Mouse (Mus musculus): ENCODE data around the gene Acsl5. TPM values are rescaled to one million over a fixed set of nuclear protein-coding genes. Genes with fewer than 3 reads are reported as not detected.

Gene Acsl5
- polyA plus RNA-seq, 1 experiment from 2014 or later, result 157 TPM

- Histone ChIP-seq H3K4me3 (replicated peaks) (no peak overlapping the region), H3K36me3 (replicated peaks) (no peaks in the 10 kb centered on the region), H3K9ac (no peak overlapping the region), H3K9me3 (replicated peaks) (no peaks in the 10 kb centered on the region), H3K4me2 (no peak overlapping the region), H3K27ac (replicated peaks) (no peak overlapping the region), H3K4me1 (replicated peaks) (peaks cover 12% of the 10 kb centered on the region), H3K27me3 (0 out of 2 replicates have a peak, but pooled peaks cover 3% of the 10 kb centered on the region)
- no peak for ATAC-seq (ENCODE audit: insufficient read depth)
- 57% methylated on average over 6 of the region's 6 CpGs for WGBS (ENCODE audit: insufficient replicate concordance)
These were observed 11.8 kb upstream of the Acsl5 start for GRCm38 (mm10) chr19:55239766-55240426.

GRCm38 (mm10) chr19:55241186-55241645 is 10.5 kb upstream of the Acsl5 start, which contains the start of gene Gucy2g:
TSS of gene Gucy2g (minus strand) at chr19:55241236.
- H3K27ac ChIP-seq (replicated peaks), result no peak within 1 kb of the TSS

GRCm38 (mm10) chr19:55244791-55245231 is 6.9 kb upstream of the Acsl5 start:
- Histone ChIP-seq H3K36me3 (replicated peaks) (no peaks in the 10 kb centered on the region), H3K9me3 (replicated peaks) (no peaks in the 10 kb centered on the region), H3K4me2 (no peak overlapping the region), H3K4me3 (replicated peaks) (no peak overlapping the region), H3K27ac (replicated peaks) (0 out of 2 replicates have a peak overlapping the region, but pooled peaks have one; percentile 24), H3K27me3 (0 out of 2 replicates have a peak, but pooled peaks cover 3% of the 10 kb centered on the region), H3K9ac (0 out of 2 replicates have a peak overlapping the region, but pooled peaks have one; percentile 0), H3K4me1 (replicated peaks) (peaks cover 24% of the 10 kb centered on the region)
- peak; percentile 70 for ATAC-seq (ENCODE audit: insufficient read depth)
- WGBS (ENCODE audit: insufficient replicate concordance), result 23% methylated on average over 7 of the region's 7 CpGs

More at GRCm38 (mm10) chr19:55241186-55241645, 10.5 kb upstream of the Acsl5 start, which contains the start of gene Gucy2g:
- Histone ChIP-seq H3K36me3 (replicated peaks) (no peaks in the 10 kb centered on the region), H3K9ac (no peak within 1 kb of the TSS), H3K27me3 (0 out of 2 replicates have a peak, but pooled peaks cover 3% of the 10 kb centered on the region), H3K9me3 (replicated peaks) (no peaks in the 10 kb centered on the region), H3K4me2 (no peak within 1 kb of the TSS), H3K4me3 (replicated peaks) (no peak within 1 kb of the TSS), H3K4me1 (replicated peaks) (peaks cover 12% of the 10 kb centered on the region)
- no peak for ATAC-seq (ENCODE audit: insufficient read depth)
- 73% methylated on average over 6 of the region's 6 CpGs for WGBS (ENCODE audit: insufficient replicate concordance)

- peak overlapping the region; percentile 71 for H3K27ac ChIP-seq (replicated peaks)
- H3K9ac ChIP-seq, result peak overlapping the region; percentile 37; the same call in 1 of the 2 replicates
These were observed 4.2 kb upstream of the Acsl5 start for GRCm38 (mm10) chr19:55247563-55247962.

GRCm38 (mm10) chr19:55247991-55248520 is 3.7 kb upstream of the Acsl5 start:
- H3K4me1 ChIP-seq (replicated peaks), result peaks cover 42% of the 10 kb centered on the region
- no peaks in the 10 kb centered on the region for H3K36me3 ChIP-seq (replicated peaks)
- H3K9me3 ChIP-seq (replicated peaks), result no peaks in the 10 kb centered on the region
- peak overlapping the region; percentile 37; the same call in 1 of the 2 replicates for H3K9ac ChIP-seq
- no peaks in the 10 kb centered on the region for H3K27me3 ChIP-seq
- H3K27ac ChIP-seq (replicated peaks), result peak overlapping the region; percentile 71
- ATAC-seq (ENCODE audit: insufficient read depth), result peak; percentile 33; the same call in 1 of the 2 replicates
- peak overlapping the region; percentile 46 for H3K4me2 ChIP-seq
- no peak overlapping the region for H3K4me3 ChIP-seq (replicated peaks)
- WGBS (ENCODE audit: insufficient replicate concordance), result 13% methylated on average over 9 of the region's 9 CpGs

More at GRCm38 (mm10) chr19:55247563-55247962, 4.2 kb upstream of the Acsl5 start:
- H3K27me3 ChIP-seq, result no peaks in the 10 kb centered on the region
- ATAC-seq (ENCODE audit: insufficient read depth), result no peak
- no peaks in the 10 kb centered on the region for H3K36me3 ChIP-seq (replicated peaks)
- H3K4me1 ChIP-seq (replicated peaks), result peaks cover 40% of the 10 kb centered on the region
- H3K4me2 ChIP-seq, result peak overlapping the region; percentile 46; the same call in 1 of the 2 replicates
- no peak overlapping the region for H3K4me3 ChIP-seq (replicated peaks)
- no peaks in the 10 kb centered on the region for H3K9me3 ChIP-seq (replicated peaks)
- WGBS (ENCODE audit: insufficient replicate concordance), result 73% methylated on average over 5 of the region's 5 CpGs

DNA sequence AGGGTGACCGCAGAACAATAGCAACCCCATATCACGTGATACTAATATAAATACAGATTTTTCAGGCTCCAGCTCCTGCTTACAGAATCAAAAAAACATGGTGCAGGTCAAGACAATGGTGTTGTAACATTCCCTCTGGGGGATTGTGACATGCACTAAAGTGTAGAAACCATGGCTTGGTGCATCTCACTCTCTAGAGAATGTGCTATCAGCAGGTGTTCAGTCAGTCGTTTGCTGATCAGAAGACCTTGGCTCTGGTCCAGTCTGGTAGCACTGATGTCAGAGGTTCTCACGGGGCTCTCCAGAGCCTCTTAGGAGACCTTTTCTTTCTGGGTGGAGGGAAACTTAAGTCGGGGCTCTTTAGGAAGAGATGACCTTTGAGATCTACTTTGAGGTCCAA is 1.3 kb upstream of the Acsl5 start:
- ATAC-seq (ENCODE audit: insufficient read depth), result no peak
- Histone ChIP-seq H3K4me3 (replicated peaks) (no peak overlapping the region), H3K9me3 (replicated peaks) (no peaks in the 10 kb centered on the region), H3K36me3 (replicated peaks) (no peaks in the 10 kb centered on the region), H3K27ac (replicated peaks) (no peak overlapping the region), H3K4me2 (no peak overlapping the region), H3K27me3 (no peaks in the 10 kb centered on the region), H3K4me1 (replicated peaks) (peaks cover 53% of the 10 kb centered on the region), H3K9ac (no peak overlapping the region)
- 62% methylated on average over 5 of the region's 5 CpGs for WGBS (ENCODE audit: insufficient replicate concordance)

DNA sequence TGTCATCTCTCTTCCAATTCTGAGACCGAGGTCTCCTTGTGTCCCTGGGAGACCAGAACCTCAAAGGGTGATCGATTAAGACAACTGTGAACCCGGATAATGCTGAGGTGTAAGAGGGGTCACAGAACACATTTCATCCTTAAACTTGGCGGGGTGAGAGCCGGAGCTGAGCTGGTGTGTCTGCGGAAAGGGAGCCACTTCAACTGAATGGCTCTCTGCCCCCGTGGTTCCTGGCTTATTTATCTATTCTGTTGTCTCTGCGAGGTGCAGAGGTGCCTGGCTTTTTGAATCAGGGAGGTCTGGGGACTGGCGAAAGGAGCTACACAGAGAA is 1.5 kb downstream of the Acsl5 start:
- H3K4me2 ChIP-seq, result peak overlapping the region; percentile 88
- peak overlapping the region; percentile 77 for H3K4me3 ChIP-seq (replicated peaks)
- H3K27me3 ChIP-seq, result no peaks in the 10 kb centered on the region
- ATAC-seq (ENCODE audit: insufficient read depth), result no peak
- H3K9ac ChIP-seq, result peak overlapping the region; percentile 84
- H3K27ac ChIP-seq (replicated peaks), result peak overlapping the region; percentile 90
- no peaks in the 10 kb centered on the region for H3K9me3 ChIP-seq (replicated peaks)
- 0% methylated on average over 9 of the region's 9 CpGs for WGBS (ENCODE audit: insufficient replicate concordance)
- peaks cover 66% of the 10 kb centered on the region for H3K4me1 ChIP-seq (replicated peaks)
- 0 out of 2 replicates have a peak, but pooled peaks cover 8% of the 10 kb centered on the region for H3K36me3 ChIP-seq (replicated peaks)

- 0 out of 2 replicates have a peak, but pooled peaks cover 8% of the 10 kb centered on the region for H3K36me3 ChIP-seq (replicated peaks)
- H3K4me2 ChIP-seq, result peak overlapping the region; percentile 88
- no peaks in the 10 kb centered on the region for H3K27me3 ChIP-seq
- ATAC-seq (ENCODE audit: insufficient read depth), result peak; percentile 62
- peaks cover 69% of the 10 kb centered on the region for H3K4me1 ChIP-seq (replicated peaks)
- H3K27ac ChIP-seq (replicated peaks), result peak overlapping the region; percentile 90
- H3K9me3 ChIP-seq (replicated peaks), result no peaks in the 10 kb centered on the region
- H3K4me3 ChIP-seq (replicated peaks), result peak overlapping the region; percentile 77
- H3K9ac ChIP-seq, result peak overlapping the region; percentile 84
- WGBS (ENCODE audit: insufficient replicate concordance), result 0% methylated on average over 32 of the region's 32 CpGs
These were observed 2.1 kb downstream of the Acsl5 start for GRCm38 (mm10) chr19:55253570-55254441.

- ATAC-seq (ENCODE audit: insufficient read depth), result peak; percentile 47
- peak overlapping the region; percentile 77 for H3K4me3 ChIP-seq (replicated peaks)
- peaks cover 77% of the 10 kb centered on the region for H3K4me1 ChIP-seq (replicated peaks)
These were observed 2.8 kb downstream of the Acsl5 start for GRCm38 (mm10) chr19:55254513-55255016.

GRCm38 (mm10) chr19:55256156-55256555 is 4.4 kb downstream of the Acsl5 start:
- no peak overlapping the region for H3K4me2 ChIP-seq
- WGBS (ENCODE audit: insufficient replicate concordance), result 67% methylated on average over 9 of the region's 9 CpGs
- H3K9ac ChIP-seq, result no peak overlapping the region
- no peaks in the 10 kb centered on the region for H3K9me3 ChIP-seq (replicated peaks)
- no peaks in the 10 kb centered on the region for H3K27me3 ChIP-seq
- peak overlapping the region; percentile 6; the same call in 1 of the 2 replicates for H3K27ac ChIP-seq (replicated peaks)
- peaks cover 8% of the 10 kb centered on the region; the same call in 1 of the 2 replicates for H3K36me3 ChIP-seq (replicated peaks)
- H3K4me3 ChIP-seq (replicated peaks), result no peak overlapping the region
- no peak for ATAC-seq (ENCODE audit: insufficient read depth)
- H3K4me1 ChIP-seq (replicated peaks), result peaks cover 78% of the 10 kb centered on the region

More at GRCm38 (mm10) chr19:55254513-55255016, 2.8 kb downstream of the Acsl5 start:
- Histone ChIP-seq H3K27ac (replicated peaks) (peak overlapping the region; percentile 90), H3K36me3 (replicated peaks) (peaks cover 8% of the 10 kb centered on the region; the same call in 1 of the 2 replicates), H3K9me3 (replicated peaks) (no peaks in the 10 kb centered on the region), H3K9ac (peak overlapping the region; percentile 84), H3K4me2 (peak overlapping the region; percentile 88), H3K27me3 (no peaks in the 10 kb centered on the region)
- WGBS (ENCODE audit: insufficient replicate concordance), result 5% methylated on average over 5 of the region's 5 CpGs
